Mouse (Mus musculus) neural tube, embryonic 11.5 days (tissue): ENCODE data around the gene Anxa10. TPM values are rescaled to one million over a fixed set of nuclear protein-coding genes. Genes with fewer than 3 reads are reported as not detected.

Source experiments
- ATAC-seq: fragments of 200-750 bp; cut with Nextera tagmentation; 2 replicates; pipeline ENCODE4 v1.8.0; 2017; ENCODE audit warnings: moderate number of reproducible peaks, mild to moderate bottlenecking, moderate TSS enrichment, moderate library complexity; ENCODE audit not compliant: insufficient read depth, low FRiP score, low TSS enrichment
- DNase-seq: peaks from one replicate; pipeline ENCODE4 v3.0.0-alpha.2; 2015; ENCODE audit warnings: low spot score
- H3K27ac ChIP-seq: fragments of 300-500 bp; sonication (generic); 2 replicates; pipeline ENCODE4 v1.5.1; 2014; ENCODE audit warnings: low read depth, mild to moderate bottlenecking, low read length
- H3K27me3 ChIP-seq: fragments of 300-500 bp; sonication (generic); 2 replicates; pipeline ENCODE4 v1.6.1; 2014; ENCODE audit warnings: mild to moderate bottlenecking, low read length, mixed read lengths; ENCODE audit not compliant: control insufficient read depth, insufficient read depth
- H3K36me3 ChIP-seq: fragments of 300-500 bp; sonication (generic); 2 replicates; pipeline ENCODE4 v1.6.1; 2014; ENCODE audit warnings: mild to moderate bottlenecking, low read length, moderate library complexity, mixed read lengths; ENCODE audit not compliant: control insufficient read depth, insufficient read depth
- H3K4me1 ChIP-seq: fragments of 300-500 bp; sonication (generic); 2 replicates; pipeline ENCODE4 v1.6.1; 2014; ENCODE audit warnings: low read length, mixed read lengths; ENCODE audit not compliant: control insufficient read depth, insufficient read depth
- H3K4me2 ChIP-seq: fragments of 300-500 bp; sonication (generic); 2 replicates; pipeline ENCODE4 v1.6.1; 2014; ENCODE audit warnings: low read depth, mild to moderate bottlenecking, moderate library complexity
- H3K4me3 ChIP-seq: fragments of 300-500 bp; sonication (generic); 2 replicates; pipeline ENCODE4 v1.5.1; 2014; ENCODE audit warnings: low read depth, low read length
- H3K9ac ChIP-seq: fragments of 300-500 bp; sonication (generic); 2 replicates; pipeline ENCODE4 v1.6.1; 2014; ENCODE audit warnings: mild to moderate bottlenecking, low read length
- H3K9me3 ChIP-seq: fragments of 300-500 bp; sonication (generic); 2 replicates; pipeline ENCODE4 v1.6.1; 2016; ENCODE audit warnings: low read length; ENCODE audit not compliant: control insufficient read depth
- WGBS: fragments of 180-500 bp; shearing (Covaris S2); extraction: QIAGEN DNeasy Blood & Tissue Kit; methylation state at CpG from one replicate; pipeline ENCODE4 v1.1.7; 2014; 5-methylcytosine and 5-hydroxymethylcytosine counted together
- polyA plus RNA-seq: library from polyadenylated mRNA; unstranded; fragments of >200 nt; fragmentation: Nextera tagmentation; extraction: Ambion mirVana; gene quantifications from 2 replicates; pipeline ENCODE4 v1.2.1, GENCODE M21; 2014

The Anxa10 gene
- polyA plus RNA-seq, 1 experiment from 2014 or later: not detected

DNA sequence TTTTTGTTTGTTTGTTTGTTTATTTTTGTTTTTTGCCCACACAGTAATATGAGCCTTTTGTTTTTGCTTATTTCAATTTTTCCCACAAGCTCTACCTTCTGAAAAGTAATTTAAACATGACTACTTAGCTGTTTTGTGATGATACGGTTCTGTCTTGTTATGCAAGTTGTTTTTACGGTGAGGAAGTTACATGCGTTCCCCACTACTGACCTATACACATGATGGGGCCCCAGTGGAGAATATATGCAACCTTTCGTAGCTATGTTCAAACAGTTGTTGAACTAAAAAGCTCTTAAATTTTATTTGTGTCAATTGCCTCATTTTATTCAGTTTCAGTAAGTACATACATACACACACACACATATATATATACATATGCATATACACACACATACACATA lies 108.4 kb downstream of the Anxa10 start:
- no peaks in the 10 kb centered on the region for H3K36me3 ChIP-seq
- no peak overlapping the region for H3K4me2 ChIP-seq
- WGBS: 92% methylated on average over 4 of the region's 4 CpGs
- no peak for DNase-seq
- no peaks in the 10 kb centered on the region for H3K27me3 ChIP-seq
- H3K4me1 ChIP-seq: no peaks in the 10 kb centered on the region
- H3K4me3 ChIP-seq: no peak overlapping the region
- no peak overlapping the region for H3K27ac ChIP-seq
- ATAC-seq: no peak
- no peaks in the 10 kb centered on the region for H3K9me3 ChIP-seq
- H3K9ac ChIP-seq: no peak overlapping the region

DNA sequence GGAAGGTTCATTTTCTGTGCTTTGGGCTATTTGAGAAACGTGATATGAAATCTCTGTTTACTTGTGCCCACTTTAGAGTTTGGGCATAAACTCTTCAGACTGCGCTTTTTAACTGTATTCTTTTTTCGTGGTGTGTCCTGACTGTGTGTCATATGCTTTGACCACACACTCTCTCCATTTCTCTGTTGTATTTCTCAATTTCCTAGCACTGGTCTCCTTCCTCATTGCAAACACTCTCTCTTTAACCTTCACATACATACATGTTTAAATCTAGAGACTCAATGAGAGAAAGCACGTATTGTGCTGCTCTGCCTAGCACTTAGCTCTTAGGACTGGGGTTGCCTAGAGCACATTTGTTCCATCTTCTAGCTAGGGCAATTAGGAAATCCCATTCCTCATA lies 108.8 kb downstream of the Anxa10 start:
- H3K27ac ChIP-seq: no peak overlapping the region
- H3K36me3 ChIP-seq: no peaks in the 10 kb centered on the region
- H3K4me3 ChIP-seq: no peak overlapping the region
- H3K27me3 ChIP-seq: no peaks in the 10 kb centered on the region
- no peak overlapping the region for H3K4me2 ChIP-seq
- DNase-seq: no peak
- no peaks in the 10 kb centered on the region for H3K4me1 ChIP-seq
- no peak for ATAC-seq
- H3K9me3 ChIP-seq: no peaks in the 10 kb centered on the region
- WGBS: 87% methylated on average over 4 of the region's 4 CpGs
- H3K9ac ChIP-seq: no peak overlapping the region

Other genes starting within 250 kb of the Anxa10 start
- 54.7 and 57.8 TPM in 2 replicates for gene Palld, start 220.5 kb downstream of the Anxa10 start, polyA plus RNA-seq
- gene Ddx60, start 195.1 kb downstream of the Anxa10 start, polyA plus RNA-seq: 0.05 and 0.28 TPM in 2 replicates